Mouse (Mus musculus) forebrain, postnatal 0 days (tissue): ENCODE data around the gene Acad11. TPM values are rescaled to one million over a fixed set of nuclear protein-coding genes. Genes with fewer than 3 reads are reported as not detected.
A peak's percentile ranks its signal among the peaks of the same experiment; 100 is the strongest.

ENCODE experiments used
- ATAC-seq: fragments of 200-750 bp; cut with Nextera tagmentation; 2 replicates; pipeline ENCODE4 v1.8.0; 2017; ENCODE audit warnings: mild to moderate bottlenecking, moderate library complexity
- DNase-seq: peaks from one replicate; pipeline ENCODE4 v3.0.0-alpha.2; 2015
- H3K27ac ChIP-seq: fragments of 300-500 bp; sonication (generic); 2 replicates; pipeline ENCODE4 v1.5.1; 2014; ENCODE audit warnings: low read depth, mild to moderate bottlenecking, antibody characterized with exemption, low read length, moderate library complexity, mixed read lengths
- H3K27me3 ChIP-seq: fragments of 300-500 bp; sonication (generic); 2 replicates; pipeline ENCODE4 v1.6.1; 2014; ENCODE audit warnings: mild to moderate bottlenecking, low read length, mixed read lengths; ENCODE audit not compliant: insufficient read depth
- H3K36me3 ChIP-seq: fragments of 300-500 bp; sonication (generic); 2 replicates; pipeline ENCODE4 v1.6.1; 2014; ENCODE audit warnings: mild to moderate bottlenecking, moderate library complexity; ENCODE audit not compliant: insufficient read depth
- H3K4me1 ChIP-seq: fragments of 300-500 bp; sonication (generic); 2 replicates; pipeline ENCODE4 v1.6.1; 2014; ENCODE audit warnings: antibody characterized with exemption; ENCODE audit not compliant: insufficient read depth
- H3K4me2 ChIP-seq: fragments of 300-500 bp; sonication (generic); 2 replicates; pipeline ENCODE4 v1.6.1; 2014; ENCODE audit warnings: low read depth, mild to moderate bottlenecking, moderate library complexity
- H3K4me3 ChIP-seq: fragments of 300-500 bp; sonication (generic); 2 replicates; pipeline ENCODE4 v1.5.1; 2014; ENCODE audit warnings: low read depth, low read length, mixed read lengths
- H3K9ac ChIP-seq: fragments of 300-500 bp; sonication (generic); 2 replicates; pipeline ENCODE4 v1.6.1; 2014; ENCODE audit warnings: mild to moderate bottlenecking
- H3K9me3 ChIP-seq: fragments of 300-500 bp; sonication (generic); 2 replicates; pipeline ENCODE4 v1.6.1; 2016; ENCODE audit warnings: low read length
- CTCF ChIP-seq: sonication (generic); IDR thresholded peaks from 2 replicates; pipeline ENCODE4 v1.5.1; 2016; ENCODE audit warnings: antibody characterized with exemption, control low read depth, low read depth
- WGBS: fragments of 180-500 bp; shearing (Covaris S2); extraction: QIAGEN DNeasy Blood & Tissue Kit; methylation state at CpG from one replicate; pipeline ENCODE4 v1.1.7; 2014; 5-methylcytosine and 5-hydroxymethylcytosine counted together
- polyA plus RNA-seq: library from polyadenylated mRNA; unstranded; fragments of >200 nt; fragmentation: Nextera tagmentation; extraction: Ambion mirVana; gene quantifications from 2 replicates; pipeline ENCODE4 v1.2.1, GENCODE M21; 2015
- total RNA-seq: library from RNA; depleted of rRNA; stranded (reverse); fragments of >200 nt; gene quantifications from 2 replicates; pipeline ENCODE4 v1.2.3, GENCODE M21; 2014

Gene Acad11
- total and polyA plus RNA-seq, 2 experiments from 2014 or later, result 4.5 to 11.0 TPM

DNA sequence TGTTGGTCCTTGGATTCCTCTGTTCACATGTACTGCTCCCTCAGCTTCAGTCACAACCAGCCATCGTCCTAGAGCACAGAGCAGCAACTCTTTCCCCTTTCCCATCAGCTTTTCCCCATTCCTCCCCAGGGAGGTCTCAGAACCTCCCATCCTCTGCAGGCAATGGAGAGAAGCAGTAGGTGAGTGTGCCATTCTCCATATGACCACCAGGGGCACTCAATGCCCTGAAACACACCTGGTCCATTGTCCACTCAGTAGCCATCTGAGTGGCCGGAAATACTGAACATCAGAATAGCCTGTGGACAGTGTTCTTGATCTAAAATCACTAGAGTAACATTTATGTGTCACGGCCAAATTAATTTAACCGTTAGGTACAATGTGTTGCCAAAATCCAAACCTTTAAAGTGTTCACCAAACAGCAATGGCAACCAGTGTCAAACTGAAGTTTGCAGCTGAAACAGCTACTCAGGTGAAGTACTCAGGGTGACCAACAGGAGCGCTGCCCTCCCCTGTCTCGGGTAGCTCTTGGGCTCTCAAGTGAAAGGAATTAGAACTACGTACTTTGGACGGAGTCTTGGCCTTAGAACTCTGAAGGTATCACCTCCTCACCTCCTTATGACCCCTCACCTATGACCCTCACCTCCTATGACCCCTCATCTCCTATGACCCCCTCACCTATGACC, 81.3 kb downstream of the Acad11 start:
- WGBS, result 80% methylated on average over 8 of the region's 8 CpGs
- no peak overlapping the region for H3K9ac ChIP-seq
- peak; percentile 62 for TF ChIP-seq CTCF
- no peaks in the 10 kb centered on the region for H3K27me3 ChIP-seq
- no peak overlapping the region for H3K4me3 ChIP-seq
- H3K27ac ChIP-seq, result no peak overlapping the region
- ATAC-seq (no peak), DNase-seq (no peak)
- no peaks in the 10 kb centered on the region for H3K9me3 ChIP-seq
- no peaks in the 10 kb centered on the region for H3K4me1 ChIP-seq
- H3K4me2 ChIP-seq, result no peak overlapping the region
- H3K36me3 ChIP-seq, result no peaks in the 10 kb centered on the region

DNA sequence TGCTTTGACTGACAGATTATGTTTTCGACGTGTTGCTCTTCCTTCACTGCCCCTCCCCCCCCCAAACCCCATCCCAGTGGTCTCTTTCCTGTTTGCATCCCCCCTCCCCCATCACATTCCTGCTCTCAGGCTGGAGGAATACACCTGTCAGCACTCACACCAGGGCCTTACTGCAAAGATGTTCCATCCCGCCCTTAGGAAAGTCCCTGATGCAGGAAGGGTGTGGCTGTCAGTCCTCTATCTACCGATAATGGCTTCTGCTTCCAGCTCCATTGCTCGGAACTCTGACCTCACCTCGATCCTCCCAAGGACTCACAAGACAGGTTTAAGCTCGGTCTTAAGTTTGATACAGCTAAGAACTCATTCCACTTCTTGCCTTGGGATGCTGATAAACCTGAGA, 83.5 kb downstream of the Acad11 start:
- Histone ChIP-seq H3K9ac (no peak overlapping the region), H3K9me3 (no peaks in the 10 kb centered on the region), H3K36me3 (peaks cover 18% of the 10 kb centered on the region), H3K27me3 (no peaks in the 10 kb centered on the region), H3K4me1 (no peaks in the 10 kb centered on the region), H3K4me2 (no peak overlapping the region), H3K4me3 (no peak overlapping the region), H3K27ac (no peak overlapping the region)
- DNase-seq, result no peak
- TF ChIP-seq CTCF, result no peak
- WGBS, result 88% methylated on average over 7 of the region's 7 CpGs
- ATAC-seq, result no peak

DNA sequence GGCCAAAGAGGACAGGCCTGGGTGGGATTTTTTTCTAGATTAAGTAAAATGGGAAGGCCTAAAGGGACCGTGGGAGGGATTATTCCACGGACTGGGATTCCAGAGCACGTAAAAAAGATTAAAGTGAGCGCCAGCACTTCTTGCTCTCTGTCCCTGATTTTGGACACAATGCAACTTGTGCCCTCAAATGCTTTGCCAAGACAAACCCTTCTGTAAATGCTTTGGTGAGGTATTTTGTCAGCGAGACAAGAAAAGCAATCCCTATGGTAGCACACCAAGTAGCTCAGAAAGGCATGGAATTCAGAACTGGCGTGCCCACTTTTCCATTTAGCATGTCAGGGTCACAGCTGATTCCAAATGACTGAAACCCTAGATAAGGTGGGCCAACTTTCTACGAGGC, 85.8 kb downstream of the Acad11 start:
- WGBS, result 92% methylated on average over 7 of the region's 7 CpGs

DNA sequence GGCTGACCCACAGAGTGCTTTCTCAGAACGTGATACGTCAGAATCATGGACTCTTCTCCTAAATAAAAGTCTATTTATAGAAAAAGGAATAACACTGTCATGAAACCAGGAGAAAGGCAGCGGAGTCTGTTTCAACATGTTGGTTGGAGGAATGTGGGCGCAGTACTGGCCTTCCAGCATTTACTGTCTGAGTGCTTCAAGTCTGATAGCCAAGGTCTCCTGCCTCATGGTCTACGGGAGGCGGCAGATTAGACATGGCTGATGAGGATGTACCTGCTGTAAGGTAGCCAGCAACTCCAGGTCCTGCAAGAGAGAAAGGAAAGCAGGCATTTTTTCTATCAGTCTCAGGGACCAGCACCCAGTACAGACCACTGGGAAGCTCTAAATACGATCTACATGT, 88.9 kb downstream of the Acad11 start:
- DNase-seq (no peak), ATAC-seq (no peak)
- Histone ChIP-seq H3K27me3 (no peaks in the 10 kb centered on the region), H3K9me3 (no peaks in the 10 kb centered on the region), H3K9ac (no peak overlapping the region), H3K27ac (no peak overlapping the region), H3K4me2 (no peak overlapping the region), H3K36me3 (peaks cover 69% of the 10 kb centered on the region), H3K4me3 (no peak overlapping the region), H3K4me1 (no peaks in the 10 kb centered on the region)
- TF ChIP-seq CTCF, result no peak
- WGBS, result 95% methylated on average over 7 of the region's 7 CpGs

More for the DNA sequence above, 85.8 kb downstream of the Acad11 start:
- Histone ChIP-seq H3K27ac (no peak overlapping the region), H3K9me3 (no peaks in the 10 kb centered on the region), H3K4me1 (no peaks in the 10 kb centered on the region), H3K27me3 (no peaks in the 10 kb centered on the region), H3K4me3 (no peak overlapping the region), H3K4me2 (no peak overlapping the region), H3K9ac (no peak overlapping the region), H3K36me3 (peaks cover 39% of the 10 kb centered on the region)
- no peak for TF ChIP-seq CTCF
- DNase-seq (no peak), ATAC-seq (no peak)

DNA sequence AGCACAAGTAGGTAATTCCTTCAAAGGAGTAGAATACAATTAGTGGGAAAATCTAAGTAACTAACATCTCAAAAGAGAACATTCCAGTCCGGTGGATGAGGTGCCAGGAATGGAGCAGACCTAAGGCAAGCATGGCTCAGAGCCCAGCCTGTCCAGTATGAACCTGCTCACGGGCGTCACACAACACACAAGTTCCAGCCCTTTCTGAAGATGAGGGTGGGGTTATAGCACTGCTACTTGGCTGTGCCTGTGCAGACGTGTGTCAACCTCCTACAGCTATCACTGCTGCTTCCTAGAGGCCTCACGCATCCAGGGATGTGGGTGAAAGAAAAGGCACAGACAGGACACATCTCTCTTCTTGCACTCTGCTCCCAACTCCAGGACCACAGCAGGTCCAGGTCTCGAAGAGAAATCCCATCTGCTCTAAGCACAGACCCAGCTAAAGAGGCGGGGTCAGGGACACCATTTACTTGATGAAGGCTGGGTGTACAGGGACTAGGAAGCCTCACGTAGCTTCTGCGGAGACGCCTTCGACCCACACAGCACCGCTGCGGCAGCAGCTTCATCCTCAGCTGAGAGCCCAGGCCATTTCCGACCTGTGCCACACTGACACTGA, 92.0 kb downstream of the Acad11 start:
- Histone ChIP-seq H3K9ac (no peak overlapping the region), H3K36me3 (peaks cover 92% of the 10 kb centered on the region), H3K4me3 (no peak overlapping the region), H3K4me1 (no peaks in the 10 kb centered on the region), H3K9me3 (no peaks in the 10 kb centered on the region), H3K4me2 (no peak overlapping the region), H3K27me3 (no peaks in the 10 kb centered on the region), H3K27ac (0 out of 2 replicates have a peak overlapping the region, but pooled peaks have one; percentile 21)
- no peak for TF ChIP-seq CTCF
- no peak for DNase-seq
- WGBS, result 93% methylated on average over 14 of the region's 14 CpGs
- ATAC-seq, result no peak

DNA sequence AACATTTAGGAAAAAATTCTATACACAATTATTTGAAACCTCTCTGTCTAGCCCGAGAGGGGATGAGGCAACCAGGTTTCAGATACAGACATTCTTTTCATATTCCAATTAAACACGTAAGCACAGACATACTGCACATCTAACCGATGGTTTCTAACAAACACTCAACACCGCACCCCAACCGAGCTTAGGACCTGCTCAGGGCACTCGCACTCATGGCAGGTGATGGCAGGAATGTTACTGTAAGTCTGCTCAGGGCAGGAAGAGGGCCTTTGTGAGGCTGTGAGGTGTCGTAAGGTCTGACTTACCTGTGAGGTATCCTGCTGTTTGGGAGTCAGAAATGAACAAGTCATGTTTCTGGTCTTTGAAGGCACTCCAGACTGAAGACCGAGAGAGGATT, 93.3 kb downstream of the Acad11 start:
- no peak for ATAC-seq

DNA sequence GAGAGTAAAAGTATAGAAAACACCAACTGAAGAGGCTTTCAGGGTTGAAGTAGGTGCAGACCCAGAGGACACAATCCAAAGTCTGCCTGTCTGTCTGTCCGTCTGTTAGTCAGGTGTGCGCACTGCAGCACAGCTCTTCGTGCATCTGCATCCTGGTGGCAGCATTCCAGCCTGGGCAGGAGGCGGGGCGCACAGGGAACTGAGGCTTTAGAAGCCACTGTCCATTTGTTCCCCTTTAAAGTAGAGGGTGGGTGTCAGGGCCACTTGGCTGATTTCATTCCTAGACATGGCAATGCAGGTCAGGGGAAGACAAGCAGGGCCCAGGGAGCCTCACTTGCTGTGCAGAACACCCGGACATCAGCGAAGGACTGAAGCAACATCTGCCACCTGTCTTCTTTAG, 94.1 kb downstream of the Acad11 start:
- Histone ChIP-seq H3K4me1 (no peaks in the 10 kb centered on the region), H3K36me3 (peaks cover 93% of the 10 kb centered on the region), H3K27ac (no peak overlapping the region), H3K27me3 (no peaks in the 10 kb centered on the region), H3K4me3 (no peak overlapping the region), H3K9ac (no peak overlapping the region), H3K9me3 (no peaks in the 10 kb centered on the region), H3K4me2 (no peak overlapping the region)
- WGBS, result 96% methylated on average over 7 of the region's 7 CpGs
- ATAC-seq, result no peak
- DNase-seq, result no peak
- TF ChIP-seq CTCF, result no peak

More for the DNA sequence above, 93.3 kb downstream of the Acad11 start:
- Histone ChIP-seq H3K4me1 (no peaks in the 10 kb centered on the region), H3K4me3 (no peak overlapping the region), H3K27ac (no peak overlapping the region), H3K9me3 (no peaks in the 10 kb centered on the region), H3K27me3 (no peaks in the 10 kb centered on the region), H3K4me2 (no peak overlapping the region), H3K9ac (no peak overlapping the region), H3K36me3 (peaks cover 93% of the 10 kb centered on the region)
- no peak for TF ChIP-seq CTCF
- 94% methylated on average over 8 of the region's 8 CpGs for WGBS
- DNase-seq, result no peak
